Mouse (Mus musculus) stomach, embryonic 16.5 days (tissue): Measurements from ENCODE around the gene Nell1. TPM values are rescaled to one million over a fixed set of nuclear protein-coding genes. Genes with fewer than 3 reads are reported as not detected.

Experiments used
- ATAC-seq: fragments of 200-750 bp; cut with Nextera tagmentation; 2 replicates; pipeline ENCODE4 v1.8.0; 2017; ENCODE audit warnings: moderate number of reproducible peaks, moderate TSS enrichment; ENCODE audit not compliant: insufficient read depth, low FRiP score
- H3K27ac ChIP-seq: fragments of 300-500 bp; sonication (generic); 2 replicates; pipeline ENCODE4 v1.5.1; 2014; ENCODE audit warnings: low read length
- H3K27me3 ChIP-seq: fragments of 300-500 bp; sonication (generic); 2 replicates; pipeline ENCODE4 v1.6.1; 2014; ENCODE audit warnings: low read length, control low read depth, mixed read lengths; ENCODE audit not compliant: control insufficient read depth, insufficient read depth
- H3K36me3 ChIP-seq: fragments of 300-500 bp; sonication (generic); 2 replicates; pipeline ENCODE4 v1.6.1; 2014; ENCODE audit warnings: low read length; ENCODE audit not compliant: control insufficient read depth, insufficient read depth
- H3K4me1 ChIP-seq: fragments of 300-500 bp; sonication (generic); 2 replicates; pipeline ENCODE4 v1.6.1; 2014; ENCODE audit warnings: low read length, control low read depth, mixed read lengths; ENCODE audit not compliant: control insufficient read depth, insufficient read depth
- H3K4me2 ChIP-seq: fragments of 300-500 bp; sonication (generic); 2 replicates; pipeline ENCODE4 v1.6.1; 2014; ENCODE audit warnings: low read depth, low read length, mixed read lengths
- H3K4me3 ChIP-seq: fragments of 300-500 bp; sonication (generic); replicated peaks from 2 replicates; pipeline ENCODE4 v1.5.1; 2014; ENCODE audit warnings: mild to moderate bottlenecking, low read length
- H3K9ac ChIP-seq: fragments of 300-500 bp; sonication (generic); 2 replicates; pipeline ENCODE4 v1.6.1; 2014; ENCODE audit warnings: low read length
- H3K9me3 ChIP-seq: fragments of 300-500 bp; sonication (generic); replicated peaks from 2 replicates; pipeline ENCODE4 v1.6.1; 2016; ENCODE audit warnings: low read length, control low read depth; ENCODE audit not compliant: control insufficient read depth
- WGBS: fragments of 180-500 bp; shearing (Covaris S2); extraction: QIAGEN DNeasy Blood & Tissue Kit; methylation state at CpG from one replicate; pipeline ENCODE4 v1.1.7; 2014; 5-methylcytosine and 5-hydroxymethylcytosine counted together
- polyA plus RNA-seq: library from polyadenylated mRNA; unstranded; fragments of >200 nt; fragmentation: Nextera tagmentation; extraction: Ambion mirVana; gene quantifications from 2 replicates; pipeline ENCODE4 v1.2.1, GENCODE M21; 2015

Nell1 gene
- polyA plus RNA-seq, 1 experiment from 2014 or later = 4.6 TPM

- Histone ChIP-seq H3K9me3 (no peaks in the 10 kb centered on the region), H3K27ac (no peak overlapping the region), H3K9ac (no peak overlapping the region), H3K4me3 (no peak overlapping the region), H3K4me2 (no peak overlapping the region), H3K27me3 (no peaks in the 10 kb centered on the region), H3K4me1 (no peaks in the 10 kb centered on the region), H3K36me3 (no peaks in the 10 kb centered on the region)
- 74% methylated on average over 2 of the region's 2 CpGs for WGBS
- ATAC-seq = no peak
Observed at GRCm38 (mm10) chr7:50005268-50005667, 30.6 kb downstream of the Nell1 start.

- no peaks in the 10 kb centered on the region for H3K36me3 ChIP-seq
- WGBS = 70% methylated on average over 13 of the region's 13 CpGs
- H3K9ac ChIP-seq = no peak overlapping the region
- no peaks in the 10 kb centered on the region for H3K27me3 ChIP-seq
- H3K4me3 ChIP-seq = no peak overlapping the region
- H3K27ac ChIP-seq = no peak overlapping the region
- H3K4me1 ChIP-seq = no peaks in the 10 kb centered on the region
- no peaks in the 10 kb centered on the region for H3K9me3 ChIP-seq
- no peak for ATAC-seq
- H3K4me2 ChIP-seq = no peak overlapping the region
Observed at GRCm38 (mm10) chr7:50035187-50036153, 60.8 kb downstream of the Nell1 start.

- ATAC-seq = no peak
- H3K4me3 ChIP-seq = no peak overlapping the region
- no peaks in the 10 kb centered on the region for H3K27me3 ChIP-seq
- no peak overlapping the region for H3K9ac ChIP-seq
- H3K36me3 ChIP-seq = no peaks in the 10 kb centered on the region
- H3K9me3 ChIP-seq = no peaks in the 10 kb centered on the region
- H3K27ac ChIP-seq = no peak overlapping the region
- H3K4me2 ChIP-seq = no peak overlapping the region
- WGBS = 31% methylated on average over 6 of the region's 6 CpGs
- no peaks in the 10 kb centered on the region for H3K4me1 ChIP-seq
Observed at GRCm38 (mm10) chr7:50041112-50041511, 66.4 kb downstream of the Nell1 start.

DNA sequence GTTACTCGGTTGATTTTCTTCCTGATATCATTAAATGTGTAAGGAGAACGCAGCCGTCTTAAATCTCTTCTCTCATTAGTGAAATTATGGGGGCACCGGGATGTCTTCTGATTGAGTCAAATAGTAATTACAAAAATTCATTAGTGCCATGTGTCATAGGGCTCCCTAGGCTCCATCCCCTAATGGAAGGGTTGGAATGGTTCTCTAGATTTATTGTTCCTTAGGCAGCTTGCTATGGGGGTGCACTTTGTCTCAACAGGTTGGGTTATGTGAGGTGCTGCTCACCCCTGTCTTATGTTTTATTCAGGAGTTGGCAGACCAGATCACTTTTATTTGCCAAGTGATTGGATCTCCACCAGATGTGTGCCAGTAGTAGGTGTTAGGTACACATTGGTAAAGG is 75.5 kb downstream of the Nell1 start:
- H3K4me1 ChIP-seq = no peaks in the 10 kb centered on the region
- WGBS = 93% methylated on average over 4 of the region's 4 CpGs
- no peak overlapping the region for H3K4me3 ChIP-seq
- H3K9me3 ChIP-seq = no peaks in the 10 kb centered on the region
- no peaks in the 10 kb centered on the region for H3K27me3 ChIP-seq
- H3K27ac ChIP-seq = no peak overlapping the region
- no peak overlapping the region for H3K9ac ChIP-seq
- no peak for ATAC-seq
- H3K36me3 ChIP-seq = no peaks in the 10 kb centered on the region
- H3K4me2 ChIP-seq = no peak overlapping the region

DNA sequence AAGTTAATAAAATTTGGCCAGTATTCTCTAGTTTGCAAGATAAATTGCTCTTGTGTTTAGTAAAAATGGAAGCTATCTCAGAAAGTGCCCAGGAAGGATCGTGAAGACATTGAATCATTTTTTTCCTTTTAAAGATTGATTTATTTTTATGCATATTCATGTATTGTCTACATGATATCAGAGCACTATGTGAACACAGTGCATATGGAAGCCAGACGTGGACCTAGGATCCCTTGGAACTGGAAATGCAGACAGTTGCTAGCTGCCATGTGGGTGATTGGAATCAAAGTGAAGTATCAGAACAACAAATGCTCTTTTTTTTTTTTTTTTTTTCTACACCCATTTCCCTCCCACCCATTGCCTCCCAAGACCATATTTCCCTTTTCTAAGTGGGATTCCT is 79.0 kb downstream of the Nell1 start:
- Histone ChIP-seq H3K4me1 (no peaks in the 10 kb centered on the region), H3K27me3 (no peaks in the 10 kb centered on the region), H3K36me3 (no peaks in the 10 kb centered on the region), H3K27ac (no peak overlapping the region), H3K9ac (no peak overlapping the region), H3K4me3 (no peak overlapping the region), H3K4me2 (no peak overlapping the region), H3K9me3 (no peaks in the 10 kb centered on the region)
- no peak for ATAC-seq
- WGBS = 82% methylated on average over 2 of the region's 2 CpGs

- no peaks in the 10 kb centered on the region for H3K27me3 ChIP-seq
- no peak overlapping the region for H3K27ac ChIP-seq
- no peak for ATAC-seq
- H3K4me2 ChIP-seq = no peak overlapping the region
- no peak overlapping the region for H3K4me3 ChIP-seq
- H3K4me1 ChIP-seq = no peaks in the 10 kb centered on the region
- H3K9me3 ChIP-seq = no peaks in the 10 kb centered on the region
- WGBS = 89% methylated on average over 5 of the region's 5 CpGs
- no peaks in the 10 kb centered on the region for H3K36me3 ChIP-seq
- no peak overlapping the region for H3K9ac ChIP-seq
Observed at GRCm38 (mm10) chr7:50094461-50094860, 119.8 kb downstream of the Nell1 start.

GRCm38 (mm10) chr7:50105612-50106321 is 131.1 kb downstream of the Nell1 start:
- Histone ChIP-seq H3K27me3 (no peaks in the 10 kb centered on the region), H3K9me3 (no peaks in the 10 kb centered on the region), H3K4me3 (no peak overlapping the region), H3K36me3 (no peaks in the 10 kb centered on the region), H3K4me1 (peaks cover 6% of the 10 kb centered on the region; the same call in 1 of the 2 replicates), H3K4me2 (0 out of 2 replicates have a peak overlapping the region, but pooled peaks have one; percentile 10), H3K27ac (no peak overlapping the region), H3K9ac (no peak overlapping the region)
- WGBS = 28% methylated on average over 8 of the region's 8 CpGs
- 0 out of 2 replicates have a peak, but pooled peaks have one; percentile 33 for ATAC-seq

GRCm38 (mm10) chr7:50107261-50107660 is 132.6 kb downstream of the Nell1 start:
- no peak overlapping the region for H3K4me2 ChIP-seq
- H3K27ac ChIP-seq = no peak overlapping the region
- H3K27me3 ChIP-seq = no peaks in the 10 kb centered on the region
- H3K36me3 ChIP-seq = no peaks in the 10 kb centered on the region
- no peak overlapping the region for H3K4me3 ChIP-seq
- H3K9me3 ChIP-seq = no peaks in the 10 kb centered on the region
- H3K9ac ChIP-seq = no peak overlapping the region
- 78% methylated on average over 2 of the region's 2 CpGs for WGBS
- ATAC-seq = no peak
- H3K4me1 ChIP-seq = peaks cover 6% of the 10 kb centered on the region; the same call in 1 of the 2 replicates

DNA sequence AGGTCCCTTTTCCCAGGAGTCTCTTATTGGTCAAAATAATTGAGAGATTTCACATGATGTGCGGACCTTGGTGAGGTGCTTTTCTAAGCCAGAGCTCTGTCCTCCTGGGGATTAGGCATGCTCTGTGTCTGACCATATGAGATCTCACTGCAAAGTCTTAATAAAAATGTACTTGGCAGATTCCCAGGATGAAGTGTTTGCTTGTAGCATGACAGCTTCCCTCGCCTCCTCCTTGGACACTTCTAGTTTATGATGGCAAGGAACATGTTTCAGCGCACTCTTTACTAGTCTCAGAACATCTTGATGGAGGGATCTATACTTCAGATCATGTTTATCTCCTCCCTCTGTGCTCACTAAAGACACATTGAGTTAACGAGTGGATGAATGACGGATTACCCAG is 143.7 kb downstream of the Nell1 start:
- Histone ChIP-seq H3K4me3 (no peak overlapping the region), H3K4me1 (no peaks in the 10 kb centered on the region), H3K27ac (no peak overlapping the region), H3K36me3 (no peaks in the 10 kb centered on the region), H3K4me2 (no peak overlapping the region), H3K9ac (no peak overlapping the region), H3K27me3 (no peaks in the 10 kb centered on the region), H3K9me3 (no peaks in the 10 kb centered on the region)
- WGBS = 82% methylated on average over 5 of the region's 5 CpGs
- ATAC-seq = no peak
